Mouse (Mus musculus): ENCODE measurements at regions not wholly inside any gene's neighbourhood (a gene's known extent, or its start where the extent isn't known, plus 50 kb on each side); places are given as distances from the start of the nearest gene placed in this dataset.

GRCm38 (mm10) chr19:54248256-54248936 is 204.4 kb downstream of the Adra2a start:
- peak; percentile 70 for DNase-seq (ENCODE audit: low spot score)

- no peak for DNase-seq (ENCODE audit: low spot score)
These were observed 208.3 kb downstream of the Adra2a start for GRCm38 (mm10) chr19:54252145-54252664.

GRCm38 (mm10) chr19:54257889-54258288 is 213.9 kb downstream of the Adra2a start:
- DNase-seq (ENCODE audit: low spot score): no peak

GRCm38 (mm10) chr19:54259175-54259574 is 215.2 kb downstream of the Adra2a start:
- no peak for DNase-seq (ENCODE audit: low spot score)

- no peak for DNase-seq (ENCODE audit: low spot score)
These were observed 233.4 kb downstream of the Adra2a start for GRCm38 (mm10) chr19:54277368-54277767.

- no peak for DNase-seq (ENCODE audit: low spot score)
These were observed 241.5 kb downstream of the Adra2a start for GRCm38 (mm10) chr19:54285481-54285880.

GRCm38 (mm10) chr19:54297663-54298388 is 253.9 kb downstream of the Adra2a start:
- no peak for DNase-seq (ENCODE audit: low spot score)

GRCm38 (mm10) chr19:54311289-54311688 is 267.3 kb downstream of the Adra2a start:
- no peak for DNase-seq (ENCODE audit: low spot score)

- DNase-seq (ENCODE audit: low spot score): no peak
These were observed 267.8 kb downstream of the Adra2a start for GRCm38 (mm10) chr19:54311723-54312122.

- DNase-seq (ENCODE audit: low spot score): no peak
These were observed 279.3 kb downstream of the Adra2a start for GRCm38 (mm10) chr19:54323276-54323675.

GRCm38 (mm10) chr19:54324991-54325390 is 281.0 kb downstream of the Adra2a start:
- DNase-seq (ENCODE audit: low spot score): no peak

GRCm38 (mm10) chr19:54332140-54332539 is 288.2 kb downstream of the Adra2a start:
- no peak for DNase-seq (ENCODE audit: low spot score)

- DNase-seq (ENCODE audit: low spot score): no peak
These were observed 296.9 kb downstream of the Adra2a start for GRCm38 (mm10) chr19:54340778-54341291.

GRCm38 (mm10) chr19:54359731-54360130 is 315.8 kb downstream of the Adra2a start:
- no peak for DNase-seq (ENCODE audit: low spot score)

GRCm38 (mm10) chr19:54360660-54361059 is 316.7 kb downstream of the Adra2a start:
- no peak for DNase-seq (ENCODE audit: low spot score)

GRCm38 (mm10) chr19:54385101-54385500 is 341.1 kb downstream of the Adra2a start:
- DNase-seq (ENCODE audit: low spot score): no peak

- DNase-seq (ENCODE audit: low spot score): no peak
These were observed 347.5 kb downstream of the Adra2a start for GRCm38 (mm10) chr19:54391406-54391805.

GRCm38 (mm10) chr19:54399651-54400050 is 355.7 kb downstream of the Adra2a start:
- peak; percentile 64 for DNase-seq (ENCODE audit: low spot score)

- DNase-seq (ENCODE audit: low spot score): no peak
These were observed 364.0 kb downstream of the Adra2a start for GRCm38 (mm10) chr19:54407904-54408303.

GRCm38 (mm10) chr19:54429062-54429461 is 385.1 kb downstream of the Adra2a start:
- DNase-seq (ENCODE audit: low spot score): no peak

- no peak for DNase-seq (ENCODE audit: low spot score)
These were observed 396.8 kb downstream of the Adra2a start for GRCm38 (mm10) chr19:54440713-54441112.

- no peak for DNase-seq (ENCODE audit: low spot score)
These were observed 416.6 kb downstream of the Adra2a start for GRCm38 (mm10) chr19:54460426-54461170.

All from adipocyte (in vitro differentiated cells).